Mouse (Mus musculus): ENCODE measurements around the gene Mob3b. TPM values are rescaled to one million over a fixed set of nuclear protein-coding genes. Genes with fewer than 3 reads are reported as not detected.
A peak's percentile ranks its signal among the peaks of the same experiment; 100 is the strongest.

The Mob3b gene
- polyA plus RNA-seq, 1 experiment from 2014 or later: 9.7 TPM

DNA sequence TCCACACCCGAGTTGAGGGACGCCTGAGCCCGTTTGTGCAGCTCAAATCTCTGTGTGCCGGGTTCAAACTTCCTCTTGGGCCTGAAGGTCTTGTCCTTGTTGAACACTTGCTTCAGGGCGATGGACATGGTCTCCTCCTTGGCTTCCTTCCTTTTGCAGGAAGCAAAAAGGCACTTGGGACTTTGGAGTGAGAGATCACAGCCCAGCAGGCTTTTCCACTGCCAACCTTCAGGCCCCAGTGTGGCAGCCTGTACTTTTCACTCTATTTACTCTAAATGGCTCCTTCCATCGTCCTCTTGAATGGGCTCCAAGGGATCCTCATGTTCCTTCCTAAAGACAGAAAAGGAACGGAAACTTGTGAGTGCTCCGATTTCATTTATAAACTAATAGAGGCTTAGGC, 73.2 kb downstream of the Mob3b start:
- no peaks in the 10 kb centered on the region for H3K27me3 ChIP-seq (ENCODE audit: control insufficient read depth, insufficient read depth, low read length)
- WGBS: 93% methylated on average over 8 of the region's 8 CpGs
- no peaks in the 10 kb centered on the region for H3K36me3 ChIP-seq (ENCODE audit: control insufficient read depth, insufficient read depth, low read length)
- H3K4me2 ChIP-seq (ENCODE audit: low read depth, severe bottlenecking): no peak overlapping the region
- ATAC-seq (ENCODE audit: insufficient number of reproducible peaks, low FRiP score, low TSS enrichment, low read depth) (no peak), DNase-seq (ENCODE audit: low spot score) (no peak)
- H3K9me3 ChIP-seq (ENCODE audit: control insufficient read depth, low read length): no peaks in the 10 kb centered on the region
- H3K4me3 ChIP-seq (ENCODE audit: low read depth, low read length): no peak overlapping the region
- 0 out of 2 replicates have a peak, but pooled peaks cover 2% of the 10 kb centered on the region for H3K4me1 ChIP-seq (ENCODE audit: control insufficient read depth, insufficient read depth, low read length)
- no peak overlapping the region for H3K9ac ChIP-seq (ENCODE audit: low read length)
- no peak overlapping the region for H3K27ac ChIP-seq (replicated peaks; ENCODE audit: low read depth, low read length)

DNA sequence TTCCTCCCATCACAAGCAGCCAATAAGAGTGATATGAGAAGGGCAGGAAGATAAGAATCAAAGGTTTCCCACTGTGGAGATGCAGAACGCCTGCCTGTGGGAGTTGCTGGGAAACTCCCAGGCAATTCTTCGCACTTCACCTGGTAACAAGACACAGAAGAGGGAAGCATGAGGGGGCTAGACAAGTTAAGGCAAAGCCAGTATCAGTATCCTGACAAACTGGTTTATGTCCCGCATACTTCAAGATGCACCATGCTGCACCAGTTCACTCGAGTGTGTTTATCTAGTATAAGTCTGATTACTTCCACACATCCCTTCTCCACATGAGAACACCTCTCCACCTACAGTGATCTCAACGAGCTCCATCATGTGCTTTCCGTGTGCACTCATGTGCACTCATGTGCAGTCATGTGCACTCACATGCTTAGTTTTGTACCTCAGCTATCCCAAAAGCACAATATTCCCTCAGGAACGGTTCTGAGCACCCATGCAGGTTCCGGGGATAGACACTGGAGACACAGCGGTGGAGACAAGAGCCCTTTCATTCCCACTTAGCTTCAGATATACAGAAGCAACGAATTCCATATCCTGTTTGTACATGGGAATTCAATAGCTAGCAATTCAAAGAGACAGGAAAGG, 74.7 kb downstream of the Mob3b start:
- Histone ChIP-seq H3K27ac (replicated peaks; ENCODE audit: low read depth, low read length) (no peak overlapping the region), H3K4me3 (ENCODE audit: low read depth, low read length) (no peak overlapping the region), H3K9me3 (ENCODE audit: control insufficient read depth, low read length) (no peaks in the 10 kb centered on the region), H3K4me1 (ENCODE audit: control insufficient read depth, insufficient read depth, low read length) (0 out of 2 replicates have a peak, but pooled peaks cover 2% of the 10 kb centered on the region), H3K36me3 (ENCODE audit: control insufficient read depth, insufficient read depth, low read length) (no peaks in the 10 kb centered on the region), H3K9ac (ENCODE audit: low read length) (no peak overlapping the region), H3K4me2 (ENCODE audit: low read depth, severe bottlenecking) (no peak overlapping the region), H3K27me3 (ENCODE audit: control insufficient read depth, insufficient read depth, low read length) (no peaks in the 10 kb centered on the region)
- ATAC-seq (ENCODE audit: insufficient number of reproducible peaks, low FRiP score, low TSS enrichment, low read depth): no peak
- no peak for DNase-seq (ENCODE audit: low spot score)
- WGBS: 85% methylated on average over 10 of the region's 10 CpGs

DNA sequence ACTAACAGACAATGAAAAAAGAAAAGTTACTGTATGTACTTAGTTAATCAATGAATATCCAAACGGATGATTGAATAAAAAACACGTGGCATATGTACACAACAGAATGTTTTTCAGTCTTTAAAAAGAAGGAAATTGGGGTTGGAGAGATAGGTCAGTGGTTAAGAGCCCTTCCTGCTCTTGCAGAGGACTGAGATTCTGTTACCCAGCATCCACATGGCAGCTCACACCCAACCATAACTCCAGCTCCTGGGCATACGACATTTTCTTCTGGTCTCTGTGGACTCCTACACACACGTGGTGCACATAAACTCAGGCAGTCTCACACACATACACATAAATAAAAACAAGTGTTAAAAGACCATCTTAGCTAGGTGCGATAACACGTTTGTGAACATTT, 77.0 kb downstream of the Mob3b start:
- Histone ChIP-seq H3K27me3 (ENCODE audit: control insufficient read depth, insufficient read depth, low read length) (no peaks in the 10 kb centered on the region), H3K9ac (ENCODE audit: low read length) (no peak overlapping the region), H3K4me3 (ENCODE audit: low read depth, low read length) (no peak overlapping the region), H3K4me1 (ENCODE audit: control insufficient read depth, insufficient read depth, low read length) (no peaks in the 10 kb centered on the region), H3K36me3 (ENCODE audit: control insufficient read depth, insufficient read depth, low read length) (no peaks in the 10 kb centered on the region), H3K9me3 (ENCODE audit: control insufficient read depth, low read length) (no peaks in the 10 kb centered on the region), H3K4me2 (ENCODE audit: low read depth, severe bottlenecking) (no peak overlapping the region), H3K27ac (replicated peaks; ENCODE audit: low read depth, low read length) (no peak overlapping the region)
- no peak for DNase-seq (ENCODE audit: low spot score)
- 89% methylated on average over 6 of the region's 6 CpGs for WGBS
- ATAC-seq (ENCODE audit: insufficient number of reproducible peaks, low FRiP score, low TSS enrichment, low read depth): no peak

DNA sequence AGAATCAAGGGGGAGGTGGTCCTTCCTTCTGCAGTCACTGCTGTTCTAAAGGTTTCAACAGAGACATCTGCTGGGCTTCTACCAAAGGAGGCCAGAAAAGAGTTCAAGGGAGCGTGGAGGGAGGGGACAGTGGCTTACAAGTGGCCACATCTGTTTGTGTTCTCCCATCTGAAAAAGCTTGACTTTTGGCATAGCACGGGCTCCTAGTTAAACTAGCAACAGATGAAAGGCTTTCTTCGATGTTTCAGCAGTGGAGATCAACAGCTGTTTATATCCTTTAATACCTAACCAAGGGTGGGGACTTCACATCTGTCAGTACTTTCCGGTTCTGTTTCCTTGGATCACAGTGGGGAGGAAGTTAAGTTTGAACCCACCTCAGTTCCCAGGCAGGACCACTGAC, 88.5 kb downstream of the Mob3b start:
- Histone ChIP-seq H3K4me1 (ENCODE audit: control insufficient read depth, insufficient read depth, low read length) (peaks cover 4% of the 10 kb centered on the region), H3K36me3 (ENCODE audit: control insufficient read depth, insufficient read depth, low read length) (no peaks in the 10 kb centered on the region), H3K4me3 (ENCODE audit: low read depth, low read length) (no peak overlapping the region), H3K9ac (ENCODE audit: low read length) (no peak overlapping the region), H3K9me3 (ENCODE audit: control insufficient read depth, low read length) (no peaks in the 10 kb centered on the region), H3K27me3 (ENCODE audit: control insufficient read depth, insufficient read depth, low read length) (no peaks in the 10 kb centered on the region), H3K27ac (replicated peaks; ENCODE audit: low read depth, low read length) (no peak overlapping the region), H3K4me2 (ENCODE audit: low read depth, severe bottlenecking) (no peak overlapping the region)
- DNase-seq (ENCODE audit: low spot score) (peak; percentile 42), ATAC-seq (ENCODE audit: insufficient number of reproducible peaks, low FRiP score, low TSS enrichment, low read depth) (peak; percentile 39; the same call in 1 of the 2 replicates)
- 26% methylated on average over 4 of the region's 4 CpGs for WGBS

DNA sequence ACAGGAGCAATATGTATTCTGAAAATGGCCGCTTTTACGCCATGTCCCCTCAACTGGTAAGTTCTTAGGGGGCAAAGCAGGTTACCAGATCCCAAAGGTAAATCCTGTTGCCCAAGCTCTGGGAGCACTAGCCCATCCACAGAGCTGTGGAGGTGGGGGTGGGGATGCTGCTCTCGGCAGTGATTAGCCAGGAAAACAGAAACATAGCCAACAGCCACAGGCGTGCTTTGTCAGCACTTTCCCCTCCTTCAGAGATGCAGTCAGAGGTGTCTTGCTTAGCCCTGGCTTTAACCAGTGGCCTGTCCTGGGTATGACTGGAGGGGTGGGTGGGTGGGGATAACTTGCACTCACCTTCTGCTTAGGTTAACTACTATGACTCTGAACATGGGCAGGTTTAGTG, 91.1 kb downstream of the Mob3b start:
- H3K9ac ChIP-seq (ENCODE audit: low read length): no peak overlapping the region
- WGBS: 69% methylated on average over 4 of the region's 4 CpGs

GRCm38 (mm10) chr4:35065075-35065838, 92.0 kb downstream of the Mob3b start:
- H3K9me3 ChIP-seq (ENCODE audit: control insufficient read depth, low read length): no peaks in the 10 kb centered on the region
- H3K36me3 ChIP-seq (ENCODE audit: control insufficient read depth, insufficient read depth, low read length): no peaks in the 10 kb centered on the region
- H3K27me3 ChIP-seq (ENCODE audit: control insufficient read depth, insufficient read depth, low read length): no peaks in the 10 kb centered on the region
- peaks cover 4% of the 10 kb centered on the region for H3K4me1 ChIP-seq (ENCODE audit: control insufficient read depth, insufficient read depth, low read length)
- peak; percentile 57 for ATAC-seq (ENCODE audit: insufficient number of reproducible peaks, low FRiP score, low TSS enrichment, low read depth)
- peak; percentile 35 for DNase-seq (ENCODE audit: low spot score)
- H3K4me2 ChIP-seq (ENCODE audit: low read depth, severe bottlenecking): no peak overlapping the region
- 28% methylated on average over 15 of the region's 15 CpGs for WGBS
- H3K27ac ChIP-seq (replicated peaks; ENCODE audit: low read depth, low read length): no peak overlapping the region
- H3K4me3 ChIP-seq (ENCODE audit: low read depth, low read length): no peak overlapping the region
- no peak overlapping the region for H3K9ac ChIP-seq (ENCODE audit: low read length)

More for the DNA sequence above, 91.1 kb downstream of the Mob3b start:
- Histone ChIP-seq H3K4me3 (ENCODE audit: low read depth, low read length) (no peak overlapping the region), H3K4me2 (ENCODE audit: low read depth, severe bottlenecking) (no peak overlapping the region), H3K27me3 (ENCODE audit: control insufficient read depth, insufficient read depth, low read length) (no peaks in the 10 kb centered on the region), H3K27ac (replicated peaks; ENCODE audit: low read depth, low read length) (no peak overlapping the region), H3K36me3 (ENCODE audit: control insufficient read depth, insufficient read depth, low read length) (no peaks in the 10 kb centered on the region), H3K4me1 (ENCODE audit: control insufficient read depth, insufficient read depth, low read length) (peaks cover 4% of the 10 kb centered on the region), H3K9me3 (ENCODE audit: control insufficient read depth, low read length) (no peaks in the 10 kb centered on the region)
- ATAC-seq (ENCODE audit: insufficient number of reproducible peaks, low FRiP score, low TSS enrichment, low read depth) (no peak), DNase-seq (ENCODE audit: low spot score) (no peak)

DNA sequence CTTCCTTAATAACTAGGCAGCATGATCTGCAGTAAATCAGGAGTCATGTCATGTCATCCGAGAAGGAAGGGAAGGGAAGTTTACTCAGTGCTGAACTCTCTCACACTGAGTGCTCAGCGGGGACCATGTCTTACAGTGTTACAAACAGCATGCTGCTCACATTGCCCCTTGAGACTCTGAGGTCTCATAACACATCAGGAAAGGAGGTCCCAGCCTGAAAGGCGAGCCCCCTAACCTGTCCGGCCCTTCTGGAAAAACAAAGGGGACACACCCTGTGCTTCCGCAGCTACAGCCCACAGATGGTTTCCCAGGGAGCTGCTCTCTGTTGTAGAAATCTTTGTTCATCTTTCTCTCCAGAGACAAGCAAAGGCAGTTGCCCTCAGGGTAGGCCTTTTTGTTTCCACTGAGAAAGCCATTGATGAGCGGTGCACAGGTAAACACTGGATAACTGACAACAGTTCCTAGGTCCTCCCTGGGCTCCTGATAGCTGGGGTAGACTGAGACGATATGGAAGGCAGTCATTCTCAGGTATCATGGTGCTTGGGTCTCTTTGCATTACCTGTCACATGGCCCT, 94.1 kb downstream of the Mob3b start:
- H3K4me3 ChIP-seq (ENCODE audit: low read depth, low read length): no peak overlapping the region
- no peaks in the 10 kb centered on the region for H3K9me3 ChIP-seq (ENCODE audit: control insufficient read depth, low read length)
- ATAC-seq (ENCODE audit: insufficient number of reproducible peaks, low FRiP score, low TSS enrichment, low read depth): no peak
- no peak overlapping the region for H3K27ac ChIP-seq (replicated peaks; ENCODE audit: low read depth, low read length)
- no peak overlapping the region for H3K9ac ChIP-seq (ENCODE audit: low read length)
- H3K4me1 ChIP-seq (ENCODE audit: control insufficient read depth, insufficient read depth, low read length): peaks cover 4% of the 10 kb centered on the region
- no peaks in the 10 kb centered on the region for H3K27me3 ChIP-seq (ENCODE audit: control insufficient read depth, insufficient read depth, low read length)
- 70% methylated on average over 7 of the region's 7 CpGs for WGBS
- H3K4me2 ChIP-seq (ENCODE audit: low read depth, severe bottlenecking): no peak overlapping the region
- no peak for DNase-seq (ENCODE audit: low spot score)
- H3K36me3 ChIP-seq (ENCODE audit: control insufficient read depth, insufficient read depth, low read length): no peaks in the 10 kb centered on the region

GRCm38 (mm10) chr4:35060964-35061363, 96.3 kb downstream of the Mob3b start:
- no peak overlapping the region for H3K4me3 ChIP-seq (ENCODE audit: low read depth, low read length)
- no peak overlapping the region for H3K27ac ChIP-seq (replicated peaks; ENCODE audit: low read depth, low read length)
- no peak overlapping the region for H3K4me2 ChIP-seq (ENCODE audit: low read depth, severe bottlenecking)
- DNase-seq (ENCODE audit: low spot score): no peak
- H3K9ac ChIP-seq (ENCODE audit: low read length): no peak overlapping the region
- H3K27me3 ChIP-seq (ENCODE audit: control insufficient read depth, insufficient read depth, low read length): no peaks in the 10 kb centered on the region
- no peak for ATAC-seq (ENCODE audit: insufficient number of reproducible peaks, low FRiP score, low TSS enrichment, low read depth)
- H3K36me3 ChIP-seq (ENCODE audit: control insufficient read depth, insufficient read depth, low read length): no peaks in the 10 kb centered on the region
- peaks cover 4% of the 10 kb centered on the region for H3K4me1 ChIP-seq (ENCODE audit: control insufficient read depth, insufficient read depth, low read length)
- H3K9me3 ChIP-seq (ENCODE audit: control insufficient read depth, low read length): no peaks in the 10 kb centered on the region
- WGBS: 67% methylated on average over 1 of the region's 1 CpGs
